Mouse (Mus musculus) kidney, adult 2 months (tissue): ENCODE data around the gene Abcc8.

ENCODE experiments used
- CTCF ChIP-seq: fragments of 200-500 bp; conservative IDR thresholded peaks from 2 replicates; pipeline ENCODE4 v1.5.1; 2011; ENCODE audit warnings: low read depth, mild to moderate bottlenecking, control low read depth, low read length, moderate library complexity, mixed read lengths; ENCODE audit not compliant: insufficient read depth, insufficient read length
- POLR2A ChIP-seq: fragments of 200-500 bp; IDR thresholded peaks from one replicate; pipeline ENCODE4 v1.6.1; 2011; ENCODE audit warnings: low read depth, low read length, control low read depth

DNA sequence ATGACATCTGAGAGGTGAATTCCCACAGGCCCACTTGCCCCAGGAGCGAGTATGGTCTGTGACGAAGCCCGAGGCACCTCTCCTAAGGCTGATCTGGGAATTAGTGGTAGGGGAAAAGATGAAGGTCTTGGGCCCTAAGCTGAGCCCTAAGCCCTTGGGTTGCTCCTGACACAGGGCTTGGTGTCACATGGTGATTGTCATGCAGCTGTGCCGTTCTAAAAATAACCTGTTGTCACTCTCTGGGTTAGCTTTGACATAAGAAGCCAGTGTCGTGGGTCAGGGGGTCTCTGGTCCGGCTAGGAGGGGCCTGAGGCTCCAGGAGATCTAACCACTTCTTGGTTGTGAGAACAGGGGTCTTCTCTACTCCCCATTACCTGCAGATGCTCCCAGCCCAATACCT lies 67.9 kb downstream of the Abcc8 start:
- TF ChIP-seq CTCF (no peak), POLR2A (no peak)
